Mouse (Mus musculus) T-cell, adult 66 days (primary cell): ENCODE measurements around the gene B630019K06Rik. TPM values are rescaled to one million over a fixed set of nuclear protein-coding genes. Genes with fewer than 3 reads are reported as not detected.

Source experiments
- total RNA-seq, 2 experiments: library from RNA; stranded (reverse); gene quantifications; 3 replicates in 1 of 2; 4 replicates in 1 of 2; pipeline ENCODE4 v1.2.4; 2023

Gene B630019K06Rik
- 1 to 10 TPM; 1.7 to 2.5 TPM for total RNA-seq

GRCm38 (mm10) chrX:8892343-8893155 lies at the start of gene B630019K06Rik:
TSS of gene B630019K06Rik (plus strand) at chrX:8892382.

GRCm38 (mm10) chrX:8843694-8844093 lies 48.5 kb upstream of the B630019K06Rik start, which contains the start of gene Gm6592:
TSS of gene Gm6592 (plus strand) at chrX:8843994.

GRCm38 (mm10) chrX:8873953-8874352 lies 18.2 kb upstream of the B630019K06Rik start, which contains the start of gene Gm5751:
TSS of gene Gm5751 (plus strand) at chrX:8874253.

Other genes with a start within 250 kb of the B630019K06Rik start
- gene Ssxb8, start 201.5 kb upstream of the B630019K06Rik start, total RNA-seq: not detected
- not detected for gene Ssx9, start 143.9 kb upstream of the B630019K06Rik start, total RNA-seq
- gene Ssxb5, start 88.7 kb upstream of the B630019K06Rik start, total RNA-seq: not detected
- gene Gm6592, start 48.4 kb upstream of the B630019K06Rik start, total RNA-seq: not detected
- not detected for gene Gm5751, start 18.1 kb upstream of the B630019K06Rik start, total RNA-seq
- gene Fthl17b, start 70.6 kb downstream of the B630019K06Rik start, total RNA-seq: not detected
- gene Fthl17c, start 84.2 kb downstream of the B630019K06Rik start, total RNA-seq: not detected
- not detected for gene Fthl17d, start 94.4 kb downstream of the B630019K06Rik start, total RNA-seq
- gene Fthl17e, start 141.1 kb downstream of the B630019K06Rik start, total RNA-seq: not detected
- gene Fthl17f, start 170.6 kb downstream of the B630019K06Rik start, total RNA-seq: not detected
- not detected for gene 4930402K13Rik, start 212.2 kb downstream of the B630019K06Rik start, total RNA-seq